Mouse (Mus musculus): ENCODE results near the gene Pcnt.

Gene Pcnt

DNA sequence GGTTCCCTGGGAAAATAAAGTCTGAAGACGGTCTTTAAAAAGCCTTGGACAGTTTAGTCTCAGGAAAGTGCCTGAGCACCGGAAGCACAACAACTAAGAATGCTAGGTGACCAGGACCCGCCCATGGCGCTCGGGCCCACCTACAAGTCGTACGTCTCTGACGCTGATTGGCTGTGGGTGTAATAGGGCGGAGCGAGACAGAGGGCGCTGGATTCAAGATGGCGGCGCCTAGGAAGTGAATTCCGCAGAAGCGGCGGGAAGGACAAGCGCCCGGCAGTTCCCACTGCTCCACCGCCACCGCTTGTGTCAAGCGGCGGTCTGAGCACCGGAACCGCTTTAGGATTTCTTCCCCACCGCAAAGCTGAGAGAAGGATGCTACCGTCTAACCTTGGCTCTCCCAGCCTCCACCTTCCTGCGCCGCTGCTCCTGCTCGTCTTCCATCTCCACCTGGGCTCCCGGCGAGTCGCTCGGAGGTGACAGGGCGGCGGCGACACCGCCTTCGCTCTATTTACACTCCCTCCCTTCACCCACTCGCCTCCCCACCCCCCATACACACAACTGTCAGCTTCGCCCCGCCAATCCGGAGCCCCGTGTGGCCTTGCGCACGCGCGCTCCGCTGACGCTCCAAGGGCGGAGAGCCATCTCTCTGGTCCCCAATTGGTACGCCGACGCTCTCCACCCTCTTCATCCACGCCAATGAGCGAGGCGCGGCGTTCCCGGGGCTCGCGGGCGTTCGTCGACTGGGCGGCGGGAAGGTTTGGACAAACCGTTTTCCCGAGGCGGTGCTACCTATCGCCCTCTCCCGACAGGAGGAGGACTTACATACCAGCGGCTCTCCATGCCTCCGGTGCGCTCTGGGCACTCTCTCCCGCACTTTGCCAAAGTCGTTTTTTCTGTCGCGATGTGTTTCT lies at the start of gene Pcnt:
Gene Pcnt (minus strand): TSS at position 609 of the 911 bp plus-strand sequence.
- DNase-seq (ENCODE audit: low spot score in 2 of 2): peak; percentile 95 to 96

DNA sequence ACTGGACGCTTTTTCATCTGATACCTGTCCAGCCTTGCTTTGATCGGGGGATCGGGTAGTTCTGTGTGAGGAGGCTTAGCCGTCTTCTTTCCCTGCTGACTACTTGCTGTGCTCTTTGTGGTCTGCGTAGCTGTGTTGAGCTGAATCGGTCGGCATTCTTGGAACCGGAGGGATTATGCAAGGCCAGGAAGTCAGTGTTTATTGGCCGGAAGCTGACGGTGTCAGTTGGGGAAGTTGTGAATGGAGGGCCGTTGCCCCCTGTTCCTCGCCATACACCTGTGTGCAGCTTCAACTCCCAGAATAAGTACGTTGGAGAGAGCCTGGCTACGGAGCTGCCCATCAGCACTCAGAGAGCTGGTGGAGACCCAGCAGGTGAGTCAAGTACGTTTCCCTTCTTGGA lies 46.6 kb upstream of the Pcnt start:
- no peak for DNase-seq (ENCODE audit: low spot score in 2 of 2)

- no peak for DNase-seq (ENCODE audit: low spot score in 2 of 2)
Observed at GRCm38 (mm10) chr10:76488265-76488664, 45.7 kb upstream of the Pcnt start.

DNA sequence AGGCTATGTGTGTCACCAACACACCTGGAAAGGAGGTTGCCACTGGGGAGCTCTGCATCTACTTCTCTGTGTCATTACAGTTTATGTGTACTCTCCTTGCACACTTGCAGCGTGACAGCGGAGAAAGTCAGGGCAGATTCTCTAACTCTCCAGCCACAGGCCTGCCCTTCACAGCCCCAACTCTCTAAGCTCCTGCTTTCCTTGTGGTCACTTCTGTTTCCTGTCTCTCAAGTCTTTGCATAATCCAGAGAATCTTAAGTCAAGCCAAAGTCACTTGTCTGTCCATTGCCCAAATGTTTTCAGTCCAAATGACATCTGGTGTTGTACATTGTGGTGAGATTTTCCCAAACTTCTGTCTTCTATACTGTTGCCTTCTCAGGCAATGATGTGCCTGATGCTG lies 43.7 kb upstream of the Pcnt start:
- no peak for DNase-seq (ENCODE audit: low spot score in 2 of 2)

DNA sequence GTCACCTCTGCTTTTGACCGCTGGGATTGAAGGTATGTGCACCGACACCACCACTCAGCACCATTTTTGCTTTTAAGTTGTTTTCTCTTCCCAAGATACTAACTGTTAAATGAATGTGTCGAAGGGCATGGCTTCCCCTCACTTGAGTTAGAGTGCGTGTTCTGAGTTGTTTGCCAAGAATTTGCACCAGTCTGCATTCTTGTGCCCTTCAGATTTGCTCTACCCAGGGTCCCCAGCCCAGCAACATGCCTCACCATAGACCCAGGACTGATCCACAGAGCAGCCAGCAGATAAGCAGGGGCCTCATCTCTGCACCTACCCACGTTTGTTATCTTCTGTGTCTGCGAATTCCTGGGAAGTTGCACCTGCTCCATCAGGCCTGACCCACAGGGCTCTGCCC lies 38.9 kb upstream of the Pcnt start:
- no peak for DNase-seq (ENCODE audit: low spot score in 2 of 2)

- DNase-seq (ENCODE audit: low spot score in 2 of 2): no peak
Observed at GRCm38 (mm10) chr10:76480851-76481250, 38.3 kb upstream of the Pcnt start.

- DNase-seq (ENCODE audit: low spot score in 2 of 2): no peak
Observed at GRCm38 (mm10) chr10:76473759-76474158, 31.2 kb upstream of the Pcnt start.

DNA sequence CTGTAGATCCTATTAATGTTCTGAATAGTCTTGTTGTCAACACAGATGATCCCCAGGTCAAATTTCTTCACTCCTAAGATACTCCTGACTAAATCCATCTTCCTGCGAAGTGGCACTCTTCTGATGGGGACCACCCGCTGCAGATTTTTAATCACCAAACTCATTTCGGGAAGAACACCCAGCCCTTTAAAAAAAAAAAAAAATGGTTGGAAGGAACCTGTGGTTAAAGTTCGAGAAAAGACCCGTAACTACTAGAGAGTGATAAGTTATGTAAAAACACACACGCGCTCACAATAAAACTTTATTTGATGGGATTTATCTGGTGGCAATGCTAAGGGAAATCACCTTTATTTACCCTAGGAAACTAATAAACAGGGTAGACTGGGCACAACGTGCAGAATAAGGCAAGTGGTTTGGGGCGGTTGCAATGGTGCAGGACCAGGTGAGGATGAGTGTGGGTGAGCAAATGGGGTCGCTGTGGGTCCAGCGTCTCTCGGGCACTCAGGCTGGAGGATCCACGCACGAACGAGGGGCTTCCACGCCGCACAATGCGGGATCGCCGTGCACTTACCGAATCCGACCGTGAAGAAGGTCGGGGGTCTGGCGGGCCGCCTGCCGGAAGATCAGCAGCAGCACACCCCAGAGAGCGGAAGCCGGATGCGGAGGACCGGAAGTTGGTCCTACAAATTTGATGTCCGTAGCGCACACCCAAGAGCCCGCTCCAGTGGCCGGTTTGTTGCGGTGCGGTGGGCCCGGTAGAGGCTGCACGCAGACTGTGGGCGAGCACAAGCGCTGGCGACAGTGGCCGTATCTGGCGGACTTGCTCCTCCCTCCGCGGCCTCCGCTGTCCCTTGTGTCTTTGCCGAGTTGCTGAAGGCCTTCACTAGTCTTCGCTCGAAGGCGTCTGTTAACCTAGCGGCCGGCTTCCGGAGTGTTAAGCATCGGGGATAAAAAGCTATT lies 25.9 kb upstream of the Pcnt start, which contains the start of the genes Mcm3ap and Ybey:
Gene Mcm3ap (plus strand): TSS at position 725 of the 960 bp plus-strand sequence.
Gene Ybey (minus strand): TSS at position 912 of the 960 bp plus-strand sequence.
- DNase-seq (ENCODE audit: low spot score in 2 of 2): peak; percentile 78 to 87

DNA sequence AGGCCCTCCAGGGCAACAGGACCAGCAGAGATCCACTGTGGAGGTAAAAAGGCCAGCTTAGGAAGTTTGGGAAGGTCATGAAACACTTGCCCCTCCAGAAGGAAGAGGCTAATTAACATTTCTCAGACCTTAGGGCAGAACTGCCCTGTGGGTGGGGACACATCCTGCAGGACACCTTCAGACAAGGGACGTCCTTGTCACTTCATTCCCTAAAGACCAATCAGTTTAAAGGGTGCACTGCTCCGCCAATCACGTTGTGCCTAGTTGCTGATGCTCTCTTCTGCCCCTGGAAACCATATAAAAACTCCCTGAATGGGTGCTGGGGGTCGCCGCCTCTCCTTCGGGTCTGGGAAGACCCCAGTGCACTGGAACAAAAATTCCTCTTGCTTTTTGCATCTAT lies 20.1 kb upstream of the Pcnt start:
- no peak for DNase-seq (ENCODE audit: low spot score in 2 of 2)

DNA sequence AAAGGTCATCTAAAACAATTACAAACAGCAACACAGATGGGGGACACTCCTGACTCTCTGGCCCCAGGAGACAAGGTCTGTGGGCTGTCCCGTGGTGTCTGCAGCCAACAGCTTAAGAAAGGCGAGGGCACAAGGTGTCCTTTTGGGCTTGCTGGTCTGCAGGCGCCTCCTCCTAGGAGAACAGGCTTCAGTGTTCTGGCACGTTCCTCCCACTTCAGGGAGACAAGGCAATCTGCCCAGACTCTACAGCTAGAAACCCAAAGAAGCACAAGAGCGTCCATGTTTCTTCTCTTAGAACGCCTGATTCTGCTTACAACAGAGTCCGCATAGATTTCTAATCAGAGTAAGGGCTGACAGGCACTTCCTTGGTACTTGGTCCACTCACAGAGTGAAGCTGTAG lies 19.7 kb upstream of the Pcnt start:
- no peak for DNase-seq (ENCODE audit: low spot score in 2 of 2)

DNA sequence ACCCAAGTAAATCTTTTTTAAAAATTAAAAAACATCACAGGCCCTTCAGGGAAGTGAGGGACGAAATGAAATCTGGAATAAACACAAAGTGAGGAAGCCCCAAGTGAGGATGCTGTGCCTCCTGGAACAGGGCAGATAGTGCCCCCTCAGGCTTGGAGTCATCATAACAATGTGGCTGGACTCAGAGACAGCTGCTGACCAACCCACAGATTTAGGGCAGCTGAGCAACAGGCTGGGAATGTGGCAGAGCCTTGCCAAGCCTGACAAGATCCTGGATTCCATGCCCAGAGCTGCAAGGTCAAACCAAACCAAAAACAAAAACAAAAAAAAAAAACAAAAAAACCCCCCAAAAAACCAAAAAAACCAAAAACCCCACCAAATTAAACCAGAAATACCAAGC lies 18.7 kb upstream of the Pcnt start:
- DNase-seq (ENCODE audit: low spot score in 2 of 2): no peak

DNA sequence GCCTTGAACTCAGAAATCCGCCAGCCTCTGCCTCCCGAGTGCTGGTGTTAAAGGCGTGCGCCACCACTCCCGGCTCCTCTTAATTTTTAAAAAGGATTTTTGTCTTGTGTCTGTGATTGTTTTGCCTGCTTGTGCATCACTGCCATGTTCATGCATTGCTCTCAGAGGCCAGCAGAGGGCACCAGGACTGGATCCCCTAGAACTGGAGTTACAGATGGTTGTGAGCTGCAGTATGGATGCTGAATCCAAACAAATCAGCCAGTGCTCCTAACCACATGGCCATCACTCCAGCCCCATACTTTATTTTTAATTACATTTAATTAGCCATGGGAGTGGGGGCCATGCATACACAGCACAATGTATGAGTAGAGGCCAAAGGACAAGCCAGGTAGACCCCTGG lies 12.7 kb upstream of the Pcnt start:
- peak in 1 of 2 experiments; percentile 38 for DNase-seq (ENCODE audit: low spot score in 2 of 2)

- no peak for DNase-seq (ENCODE audit: low spot score in 2 of 2)
Observed at GRCm38 (mm10) chr10:76448851-76449250, 6.3 kb upstream of the Pcnt start, which contains the start of gene 2610028H24Rik. TSS of gene 2610028H24Rik (plus strand) at chr10:76449081.

DNA sequence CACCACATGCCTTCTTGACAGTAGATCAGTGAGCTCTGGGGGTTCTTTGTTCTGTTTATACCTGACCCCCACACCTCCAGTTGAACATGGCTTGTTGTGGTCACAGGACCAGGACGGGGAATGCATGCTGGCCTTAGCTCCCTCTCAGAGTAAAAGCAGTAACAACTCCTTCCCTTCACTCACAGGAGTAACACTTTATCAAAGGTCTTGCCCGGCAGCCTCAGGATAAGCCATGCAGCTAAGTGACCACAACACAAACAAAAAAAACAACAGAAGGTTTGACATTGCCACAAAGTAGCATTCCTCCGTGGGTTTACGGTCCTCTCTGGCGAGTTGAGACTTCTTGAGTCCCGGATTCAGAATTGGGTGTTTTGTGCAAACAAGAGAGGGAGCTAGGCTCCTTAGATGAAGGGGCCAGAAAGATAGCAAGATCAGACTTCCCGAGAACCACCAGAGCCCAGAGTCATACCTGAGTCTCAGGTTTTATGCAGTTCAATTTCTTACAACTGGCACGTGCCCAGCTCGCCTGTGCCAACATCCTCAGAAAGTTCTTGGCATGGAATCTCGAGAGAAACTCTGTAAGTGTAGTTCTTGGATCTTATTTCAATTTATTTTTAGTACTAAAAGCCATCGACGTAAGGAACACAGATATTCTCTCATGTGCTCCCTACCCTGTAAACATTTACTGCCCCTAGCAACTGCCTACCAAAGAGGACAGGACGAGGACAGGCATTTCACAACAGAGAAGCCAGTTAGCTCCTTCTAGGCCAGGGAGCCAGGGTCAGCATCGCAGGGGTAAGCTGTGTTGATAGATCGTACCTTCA lies 5.0 kb upstream of the Pcnt start:
- DNase-seq (ENCODE audit: low spot score in 2 of 2): no peak

DNA sequence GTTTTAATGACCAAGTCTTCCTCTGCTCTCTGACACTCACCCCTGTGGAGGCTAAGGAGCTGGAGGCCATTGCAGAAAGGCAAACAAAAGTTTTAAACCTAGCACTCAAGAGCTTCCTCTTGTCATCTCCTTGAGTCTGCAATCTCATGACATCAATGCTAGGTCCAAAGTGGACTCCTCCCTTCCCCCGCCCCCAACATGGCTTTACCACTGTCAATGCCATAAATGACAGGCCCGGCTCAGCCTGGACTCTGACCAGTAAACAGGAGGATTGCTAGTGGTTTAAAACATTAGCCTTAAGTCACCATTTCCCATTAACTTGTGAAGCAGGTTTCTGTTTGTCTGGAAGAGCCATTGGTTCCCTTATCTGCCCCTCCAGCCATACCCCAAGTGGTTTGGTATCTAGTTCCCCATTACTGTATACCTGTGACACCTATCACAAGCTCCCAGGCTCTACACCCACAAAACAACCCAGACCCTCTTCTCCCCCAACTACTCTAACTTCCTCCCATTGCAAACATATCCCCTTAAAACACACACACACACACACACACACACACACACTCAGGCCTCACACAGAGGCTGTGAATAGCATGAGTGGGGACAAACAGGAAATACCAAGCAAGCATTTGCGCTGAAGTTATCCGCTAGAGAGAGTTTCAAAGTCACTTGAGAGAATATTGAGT lies 3.6 kb upstream of the Pcnt start:
- no peak for DNase-seq (ENCODE audit: low spot score in 2 of 2)

DNA sequence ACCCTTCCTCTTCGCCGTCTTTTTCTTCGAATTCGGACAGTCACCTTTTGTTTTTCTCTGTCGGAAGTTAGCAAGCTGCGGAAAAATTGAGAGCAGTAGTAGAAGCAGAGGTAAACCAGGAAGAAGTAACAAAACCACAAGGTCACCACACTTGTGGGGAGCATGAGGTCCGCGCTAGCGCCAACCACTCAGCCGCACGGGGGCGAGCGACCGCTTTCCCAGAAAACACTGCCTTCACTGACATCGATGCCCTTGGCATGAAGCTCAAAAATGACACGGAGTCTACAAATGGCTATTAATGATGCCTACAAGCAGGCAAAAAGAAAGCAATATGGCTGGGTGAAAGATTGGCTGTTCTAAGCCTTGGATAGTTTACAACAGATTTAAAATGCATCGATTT lies 2.3 kb downstream of the Pcnt start, which contains the start of gene AC141477.1:
Gene AC141477.1 (minus strand): TSS at position 164 of the 400 bp plus-strand sequence.
- no peak for DNase-seq (ENCODE audit: low spot score in 2 of 2)

GRCm38 (mm10) chr10:76439107-76439890 lies 3.3 kb downstream of the Pcnt start:
- DNase-seq (ENCODE audit: low spot score in 2 of 2): no peak

GRCm38 (mm10) chr10:76433925-76434324 lies 8.7 kb downstream of the Pcnt start:
- no peak for DNase-seq (ENCODE audit: low spot score in 2 of 2)

- no peak for DNase-seq (ENCODE audit: low spot score in 2 of 2)
Observed at GRCm38 (mm10) chr10:76425674-76426073, 16.9 kb downstream of the Pcnt start.

- no peak for DNase-seq (ENCODE audit: low spot score in 2 of 2)
Observed at GRCm38 (mm10) chr10:76416811-76417210, 25.8 kb downstream of the Pcnt start.

Measured in frontal cortex, postnatal 10 days (tissue).